Mouse (Mus musculus) heart, embryonic 16.5 days (tissue): ENCODE results near the gene Nkx2-2. TPM values are rescaled to one million over a fixed set of nuclear protein-coding genes. Genes with fewer than 3 reads are reported as not detected.
"Not testable (repeated sequence)": the region's sequence is repeated elsewhere in the genome, so short reads cannot be mapped to it uniquely, and the experiment has no call there.

Experiments
- ATAC-seq: fragments of 200-750 bp; cut with Nextera tagmentation; replicated peaks from 2 replicates; pipeline ENCODE4 v1.8.0; 2017; ENCODE audit warnings: moderate number of reproducible peaks; ENCODE audit not compliant: insufficient read depth, low FRiP score; ENCODE audit errors: extremely low read depth
- H3K27ac ChIP-seq: fragments of 300-500 bp; sonication (generic); 2 replicates; pipeline ENCODE4 v1.5.1; 2014; ENCODE audit warnings: mild to moderate bottlenecking, low read length, control low read depth, moderate library complexity
- H3K27me3 ChIP-seq: fragments of 300-500 bp; sonication (generic); 2 replicates; pipeline ENCODE4 v1.6.1; 2014; ENCODE audit warnings: low read length, mixed read lengths; ENCODE audit not compliant: control insufficient read depth, insufficient read depth
- H3K36me3 ChIP-seq: fragments of 300-500 bp; sonication (generic); 2 replicates; pipeline ENCODE4 v1.6.1; 2014; ENCODE audit not compliant: control insufficient read depth, insufficient read depth
- H3K4me1 ChIP-seq: fragments of 300-500 bp; sonication (generic); 2 replicates; pipeline ENCODE4 v1.6.1; 2014; ENCODE audit warnings: low read length, mixed read lengths; ENCODE audit not compliant: control insufficient read depth, insufficient read depth
- H3K4me2 ChIP-seq: fragments of 300-500 bp; sonication (generic); 2 replicates; pipeline ENCODE4 v1.6.1; 2014; ENCODE audit warnings: low read depth, mild to moderate bottlenecking, control low read depth, low read length
- H3K4me3 ChIP-seq: fragments of 300-500 bp; sonication (generic); 2 replicates; pipeline ENCODE4 v1.5.1; 2014; ENCODE audit warnings: mild to moderate bottlenecking, control low read depth, low read length
- H3K9ac ChIP-seq: fragments of 300-500 bp; sonication (generic); 2 replicates; pipeline ENCODE4 v1.6.1; 2014; ENCODE audit warnings: low read length, control low read depth
- H3K9me3 ChIP-seq: fragments of 300-500 bp; sonication (generic); replicated peaks from 2 replicates; pipeline ENCODE4 v1.6.1; 2016; ENCODE audit warnings: low read length; ENCODE audit not compliant: control insufficient read depth
- WGBS: fragments of 180-500 bp; shearing (Covaris S2); extraction: QIAGEN DNeasy Blood & Tissue Kit; methylation state at CpG from one replicate; pipeline ENCODE4 v1.1.7; 2014; 5-methylcytosine and 5-hydroxymethylcytosine counted together
- polyA plus RNA-seq: library from polyadenylated mRNA; unstranded; fragments of >200 nt; fragmentation: Nextera tagmentation; extraction: Ambion mirVana; gene quantifications from 2 replicates; pipeline ENCODE4 v1.2.1, GENCODE M21; 2015

The Nkx2-2 gene
- polyA plus RNA-seq, 1 experiment from 2014 or later, result not detected

GRCm38 (mm10) chr2:147170538-147170937 is 23.5 kb downstream of the Nkx2-2 start:
- H3K9me3 ChIP-seq, H3K9ac ChIP-seq, H3K36me3 ChIP-seq, H3K27ac ChIP-seq, H3K4me3 ChIP-seq, H3K4me1 ChIP-seq, H3K4me2 ChIP-seq, ATAC-seq: not testable (repeated sequence)
- peaks cover 12% of the 10 kb centered on the region for H3K27me3 ChIP-seq
- 80% methylated on average over 9 of the region's 9 CpGs for WGBS

DNA sequence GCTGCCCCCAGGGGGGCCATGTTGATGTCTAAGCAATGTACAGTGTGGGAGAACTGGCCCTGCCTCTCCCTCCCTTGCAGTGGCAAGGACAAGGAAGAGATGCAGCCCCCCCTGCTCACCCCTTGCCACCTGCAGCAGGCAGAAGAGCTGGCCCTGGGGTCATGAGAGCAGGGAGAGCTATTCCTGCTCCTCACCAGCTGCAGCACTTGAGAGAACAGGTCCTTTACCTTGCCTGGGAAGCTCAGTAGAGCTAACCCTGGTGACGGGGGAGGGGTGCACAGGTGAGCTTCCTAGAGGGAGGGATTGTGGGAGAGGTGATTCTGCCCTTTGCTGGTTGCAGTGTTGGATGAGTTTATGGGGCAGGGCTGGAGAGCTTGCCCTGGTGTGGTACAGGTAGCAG is 28.2 kb downstream of the Nkx2-2 start:
- no peak overlapping the region for H3K4me3 ChIP-seq
- no peaks in the 10 kb centered on the region for H3K4me1 ChIP-seq
- no peak for ATAC-seq
- H3K9me3 ChIP-seq, result no peaks in the 10 kb centered on the region
- H3K27ac ChIP-seq, result no peak overlapping the region
- no peak overlapping the region for H3K9ac ChIP-seq
- H3K27me3 ChIP-seq, result no peaks in the 10 kb centered on the region
- 88% methylated on average over 1 of the region's 1 CpGs for WGBS
- no peaks in the 10 kb centered on the region for H3K36me3 ChIP-seq
- H3K4me2 ChIP-seq, result no peak overlapping the region

DNA sequence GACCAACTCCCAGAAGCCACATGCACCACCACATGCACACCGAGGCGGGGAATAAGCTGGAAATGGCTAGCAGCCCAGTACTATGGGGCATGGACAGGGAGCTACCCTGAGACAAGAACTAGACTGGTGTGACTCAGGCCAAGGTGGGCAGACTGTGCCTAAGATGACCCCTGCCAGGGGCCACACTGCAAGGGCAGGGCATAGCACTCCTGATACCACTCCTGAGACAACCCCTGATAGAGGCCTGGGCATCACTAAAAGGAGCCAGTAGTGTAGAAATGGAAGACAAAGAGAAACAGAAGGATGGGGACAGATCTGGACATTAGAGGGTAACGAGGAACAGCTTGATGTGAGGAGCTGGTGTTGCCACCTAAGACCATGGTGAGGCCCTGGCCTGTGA is 28.7 kb downstream of the Nkx2-2 start:
- H3K9ac ChIP-seq, result no peak overlapping the region
- H3K4me2 ChIP-seq, result no peak overlapping the region
- no peak overlapping the region for H3K27ac ChIP-seq
- no peaks in the 10 kb centered on the region for H3K9me3 ChIP-seq
- no peaks in the 10 kb centered on the region for H3K27me3 ChIP-seq
- H3K4me1 ChIP-seq, result no peaks in the 10 kb centered on the region
- no peak overlapping the region for H3K4me3 ChIP-seq
- no peak for ATAC-seq
- no peaks in the 10 kb centered on the region for H3K36me3 ChIP-seq
- WGBS, result 83% methylated on average over 3 of the region's 3 CpGs

GRCm38 (mm10) chr2:147152543-147152942 is 41.5 kb downstream of the Nkx2-2 start:
- Histone ChIP-seq H3K4me3 (no peak overlapping the region), H3K4me2 (no peak overlapping the region), H3K4me1 (no peaks in the 10 kb centered on the region), H3K27me3 (no peaks in the 10 kb centered on the region), H3K9me3 (no peaks in the 10 kb centered on the region), H3K9ac (no peak overlapping the region), H3K36me3 (no peaks in the 10 kb centered on the region), H3K27ac (no peak overlapping the region)
- ATAC-seq, result no peak
- 46% methylated on average over 2 of the region's 2 CpGs for WGBS

Other genes with a start within 250 kb of the Nkx2-2 start
- gene Xrn2, start 181.2 kb downstream of the Nkx2-2 start, polyA plus RNA-seq, result 42.5 and 44.2 TPM in 2 replicates
- gene Nkx2-4, start 108.8 kb downstream of the Nkx2-2 start, polyA plus RNA-seq, result not detected in 2 replicates
- 6.6 and 10.1 TPM in 2 replicates for gene Pax1, start 167.7 kb upstream of the Nkx2-2 start, polyA plus RNA-seq